Mouse (Mus musculus) neural tube, embryonic 15.5 days (tissue): ENCODE data around the gene Hs6st3. TPM values are rescaled to one million over a fixed set of nuclear protein-coding genes. Genes with fewer than 3 reads are reported as not detected.

Experiments
- ATAC-seq: fragments of 200-750 bp; cut with Nextera tagmentation; 2 replicates; pipeline ENCODE4 v1.8.0; 2017; ENCODE audit warnings: mild to moderate bottlenecking, moderate TSS enrichment, moderate library complexity; ENCODE audit not compliant: low FRiP score
- H3K27ac ChIP-seq: fragments of 300-500 bp; sonication (generic); replicated peaks from 2 replicates; pipeline ENCODE4 v1.5.1; 2015; ENCODE audit warnings: mild to moderate bottlenecking, inconsistent platforms
- H3K27me3 ChIP-seq: fragments of 300-500 bp; sonication (generic); replicated peaks from 2 replicates; pipeline ENCODE4 v1.6.1; 2015; ENCODE audit warnings: inconsistent platforms
- H3K36me3 ChIP-seq: fragments of 300-500 bp; sonication (generic); 2 replicates; pipeline ENCODE4 v1.6.1; 2015; ENCODE audit warnings: inconsistent platforms
- H3K4me1 ChIP-seq: fragments of 300-500 bp; sonication (generic); 2 replicates; pipeline ENCODE4 v1.6.1; 2015; ENCODE audit warnings: inconsistent platforms
- H3K4me2 ChIP-seq: fragments of 300-500 bp; sonication (generic); 2 replicates; pipeline ENCODE4 v1.6.1; 2015; ENCODE audit warnings: inconsistent platforms, mild to moderate bottlenecking, moderate library complexity
- H3K4me3 ChIP-seq: fragments of 300-500 bp; sonication (generic); replicated peaks from 2 replicates; pipeline ENCODE4 v1.5.1; 2015; ENCODE audit warnings: mild to moderate bottlenecking, inconsistent platforms
- H3K9ac ChIP-seq: fragments of 300-500 bp; sonication (generic); replicated peaks from 2 replicates; pipeline ENCODE4 v1.6.1; 2015; ENCODE audit warnings: mild to moderate bottlenecking, inconsistent platforms
- H3K9me3 ChIP-seq: fragments of 300-500 bp; sonication (generic); replicated peaks from 2 replicates; pipeline ENCODE4 v1.6.1; 2016; ENCODE audit warnings: inconsistent platforms
- WGBS: fragments of 180-500 bp; shearing (Covaris S2); methylation state at CpG from one replicate; pipeline ENCODE4 v1.1.7; 2015; ENCODE audit warnings: mixed read lengths; 5-methylcytosine and 5-hydroxymethylcytosine counted together
- polyA plus RNA-seq: library from polyadenylated mRNA; unstranded; fragments of >200 nt; fragmentation: Nextera tagmentation; extraction: Ambion mirVana; gene quantifications from 2 replicates; pipeline ENCODE4 v1.2.1, GENCODE M21; 2015

Gene Hs6st3
- polyA plus RNA-seq, 1 experiment from 2014 or later = 2.1 TPM

- 92% methylated on average over 4 of the region's 4 CpGs for whole genome bisulfite sequencing
These were observed 223.3 kb downstream of the Hs6st3 start for GRCm38 (mm10) chr14:119361414-119361813.

GRCm38 (mm10) chr14:119367866-119368425, 229.8 kb downstream of the Hs6st3 start:
- no peaks in the 10 kb centered on the region for H3K9me3 ChIP-seq
- H3K36me3 ChIP-seq = no peaks in the 10 kb centered on the region
- 68% methylated on average over 3 of the region's 3 CpGs for WGBS
- no peaks in the 10 kb centered on the region for H3K27me3 ChIP-seq
- H3K4me3 ChIP-seq = no peak overlapping the region
- H3K4me2 ChIP-seq = no peak overlapping the region
- H3K27ac ChIP-seq = no peak overlapping the region
- no peak overlapping the region for H3K9ac ChIP-seq
- H3K4me1 ChIP-seq = no peaks in the 10 kb centered on the region
- no peak for ATAC-seq

More at GRCm38 (mm10) chr14:119361414-119361813, 223.3 kb downstream of the Hs6st3 start:
- Histone ChIP-seq H3K9ac (no peak overlapping the region), H3K27me3 (no peaks in the 10 kb centered on the region), H3K9me3 (no peaks in the 10 kb centered on the region), H3K36me3 (no peaks in the 10 kb centered on the region), H3K4me1 (no peaks in the 10 kb centered on the region), H3K27ac (no peak overlapping the region), H3K4me3 (no peak overlapping the region), H3K4me2 (no peak overlapping the region)
- ATAC-seq = no peak

GRCm38 (mm10) chr14:119369274-119369673, 231.1 kb downstream of the Hs6st3 start:
- ATAC-seq = no peak
- WGBS = 80% methylated on average over 8 of the region's 8 CpGs

GRCm38 (mm10) chr14:119370013-119370412, 231.9 kb downstream of the Hs6st3 start:
- Histone ChIP-seq H3K9ac (no peak overlapping the region), H3K27me3 (no peaks in the 10 kb centered on the region), H3K27ac (no peak overlapping the region), H3K4me3 (no peak overlapping the region), H3K4me1 (no peaks in the 10 kb centered on the region), H3K36me3 (no peaks in the 10 kb centered on the region), H3K9me3 (no peaks in the 10 kb centered on the region), H3K4me2 (no peak overlapping the region)
- ATAC-seq = no peak
- 78% methylated on average over 7 of the region's 7 CpGs for WGBS

More at GRCm38 (mm10) chr14:119369274-119369673, 231.1 kb downstream of the Hs6st3 start:
- H3K4me3 ChIP-seq = no peak overlapping the region
- no peak overlapping the region for H3K4me2 ChIP-seq
- no peaks in the 10 kb centered on the region for H3K27me3 ChIP-seq
- H3K4me1 ChIP-seq = no peaks in the 10 kb centered on the region
- H3K9me3 ChIP-seq = no peaks in the 10 kb centered on the region
- no peak overlapping the region for H3K9ac ChIP-seq
- H3K36me3 ChIP-seq = no peaks in the 10 kb centered on the region
- H3K27ac ChIP-seq = no peak overlapping the region

- Histone ChIP-seq H3K4me1 (no peaks in the 10 kb centered on the region), H3K9me3 (no peaks in the 10 kb centered on the region), H3K4me3 (no peak overlapping the region), H3K9ac (no peak overlapping the region), H3K4me2 (no peak overlapping the region), H3K36me3 (no peaks in the 10 kb centered on the region), H3K27me3 (no peaks in the 10 kb centered on the region), H3K27ac (no peak overlapping the region)
- 76% methylated on average over 2 of the region's 2 CpGs for WGBS
- no peak for ATAC-seq
These were observed 241.2 kb downstream of the Hs6st3 start for GRCm38 (mm10) chr14:119379303-119379702.

- Histone ChIP-seq H3K4me2 (no peak overlapping the region), H3K4me3 (no peak overlapping the region), H3K9ac (no peak overlapping the region), H3K4me1 (no peaks in the 10 kb centered on the region), H3K27me3 (no peaks in the 10 kb centered on the region), H3K9me3 (no peaks in the 10 kb centered on the region), H3K27ac (no peak overlapping the region), H3K36me3 (no peaks in the 10 kb centered on the region)
- 92% methylated on average over 10 of the region's 10 CpGs for WGBS
- no peak for ATAC-seq
These were observed 263.5 kb downstream of the Hs6st3 start for GRCm38 (mm10) chr14:119401618-119402017.

GRCm38 (mm10) chr14:119409334-119410050, 271.4 kb downstream of the Hs6st3 start:
- no peaks in the 10 kb centered on the region for H3K9me3 ChIP-seq
- no peak for ATAC-seq
- H3K27me3 ChIP-seq = no peaks in the 10 kb centered on the region
- no peak overlapping the region for H3K27ac ChIP-seq
- no peak overlapping the region for H3K9ac ChIP-seq
- H3K4me3 ChIP-seq = no peak overlapping the region
- H3K4me2 ChIP-seq = no peak overlapping the region
- no peaks in the 10 kb centered on the region for H3K4me1 ChIP-seq
- 71% methylated on average over 11 of the region's 11 CpGs for WGBS
- H3K36me3 ChIP-seq = no peaks in the 10 kb centered on the region

- ATAC-seq = no peak
- Histone ChIP-seq H3K4me3 (no peak overlapping the region), H3K9me3 (no peaks in the 10 kb centered on the region), H3K9ac (no peak overlapping the region), H3K4me2 (no peak overlapping the region), H3K4me1 (no peaks in the 10 kb centered on the region), H3K36me3 (no peaks in the 10 kb centered on the region), H3K27ac (no peak overlapping the region), H3K27me3 (no peaks in the 10 kb centered on the region)
- whole genome bisulfite sequencing = 87% methylated on average over 5 of the region's 5 CpGs
These were observed 284.8 kb downstream of the Hs6st3 start for GRCm38 (mm10) chr14:119422894-119423293.

GRCm38 (mm10) chr14:119450471-119450870, 312.3 kb downstream of the Hs6st3 start:
- no peak overlapping the region for H3K27ac ChIP-seq
- WGBS = 19% methylated on average over 4 of the region's 4 CpGs
- H3K9me3 ChIP-seq = no peaks in the 10 kb centered on the region
- H3K4me1 ChIP-seq = no peaks in the 10 kb centered on the region
- H3K27me3 ChIP-seq = no peaks in the 10 kb centered on the region
- H3K4me3 ChIP-seq = no peak overlapping the region
- ATAC-seq = no peak
- H3K36me3 ChIP-seq = no peaks in the 10 kb centered on the region
- H3K9ac ChIP-seq = no peak overlapping the region
- no peak overlapping the region for H3K4me2 ChIP-seq

GRCm38 (mm10) chr14:119451594-119451993, 313.5 kb downstream of the Hs6st3 start:
- Histone ChIP-seq H3K4me2 (no peak overlapping the region), H3K4me1 (no peaks in the 10 kb centered on the region), H3K27ac (no peak overlapping the region), H3K9me3 (no peaks in the 10 kb centered on the region), H3K27me3 (no peaks in the 10 kb centered on the region), H3K36me3 (no peaks in the 10 kb centered on the region), H3K4me3 (no peak overlapping the region), H3K9ac (no peak overlapping the region)
- ATAC-seq = no peak

GRCm38 (mm10) chr14:119452382-119452781, 314.2 kb downstream of the Hs6st3 start:
- no peak overlapping the region for H3K9ac ChIP-seq
- H3K4me2 ChIP-seq = no peak overlapping the region
- H3K9me3 ChIP-seq = no peaks in the 10 kb centered on the region
- no peak for ATAC-seq
- no peaks in the 10 kb centered on the region for H3K27me3 ChIP-seq
- H3K4me1 ChIP-seq = no peaks in the 10 kb centered on the region
- no peaks in the 10 kb centered on the region for H3K36me3 ChIP-seq
- no peak overlapping the region for H3K4me3 ChIP-seq
- no peak overlapping the region for H3K27ac ChIP-seq

- H3K36me3 ChIP-seq = no peaks in the 10 kb centered on the region
- WGBS = 79% methylated on average over 3 of the region's 3 CpGs
- H3K4me3 ChIP-seq = no peak overlapping the region
- no peak overlapping the region for H3K4me2 ChIP-seq
- H3K27ac ChIP-seq = no peak overlapping the region
- no peak overlapping the region for H3K9ac ChIP-seq
- H3K9me3 ChIP-seq = no peaks in the 10 kb centered on the region
- no peak for ATAC-seq
- no peaks in the 10 kb centered on the region for H3K27me3 ChIP-seq
- H3K4me1 ChIP-seq = no peaks in the 10 kb centered on the region
These were observed 314.7 kb downstream of the Hs6st3 start for GRCm38 (mm10) chr14:119452797-119453196.
